Mouse (Mus musculus) midbrain, embryonic 14.5 days (tissue): ENCODE measurements around the gene Btbd17. TPM values are rescaled to one million over a fixed set of nuclear protein-coding genes. Genes with fewer than 3 reads are reported as not detected.

Source experiments
- ATAC-seq: fragments of 200-750 bp; cut with Nextera tagmentation; 2 replicates; pipeline ENCODE4 v1.8.0; 2017; ENCODE audit warnings: moderate number of reproducible peaks, moderate library complexity; ENCODE audit not compliant: low FRiP score, low TSS enrichment
- DNase-seq: peaks from one replicate; pipeline ENCODE4 v3.0.0-alpha.2; 2015
- H3K27ac ChIP-seq: fragments of 300-500 bp; sonication (generic); replicated peaks from 2 replicates; pipeline ENCODE4 v1.5.1; 2014; ENCODE audit warnings: mild to moderate bottlenecking, low read depth, low read length, moderate library complexity
- H3K27me3 ChIP-seq: fragments of 300-500 bp; sonication (generic); 2 replicates; pipeline ENCODE4 v1.6.1; 2014; ENCODE audit warnings: low read length, control low read depth, mixed read lengths; ENCODE audit not compliant: control insufficient read depth, insufficient read depth
- H3K36me3 ChIP-seq: fragments of 300-500 bp; sonication (generic); 2 replicates; pipeline ENCODE4 v1.6.1; 2014; ENCODE audit warnings: low read length, control low read depth; ENCODE audit not compliant: control insufficient read depth, insufficient read depth
- H3K4me1 ChIP-seq: fragments of 300-500 bp; sonication (generic); 2 replicates; pipeline ENCODE4 v1.6.1; 2014; ENCODE audit warnings: mild to moderate bottlenecking, antibody characterized with exemption, low read length, control low read depth; ENCODE audit not compliant: control insufficient read depth, insufficient read depth
- H3K4me2 ChIP-seq: fragments of 300-500 bp; sonication (generic); 2 replicates; pipeline ENCODE4 v1.6.1; 2014; ENCODE audit warnings: mild to moderate bottlenecking, low read length, moderate library complexity
- H3K4me3 ChIP-seq: fragments of 300-500 bp; sonication (generic); replicated peaks from 2 replicates; pipeline ENCODE4 v1.5.1; 2014; ENCODE audit warnings: low read depth, low read length
- H3K9ac ChIP-seq: fragments of 300-500 bp; sonication (generic); replicated peaks from 2 replicates; pipeline ENCODE4 v1.6.1; 2014; ENCODE audit warnings: mild to moderate bottlenecking, low read length, moderate library complexity
- H3K9me3 ChIP-seq: fragments of 300-500 bp; sonication (generic); 2 replicates; pipeline ENCODE4 v1.6.1; 2016; ENCODE audit warnings: low read length, control low read depth, mixed read lengths; ENCODE audit not compliant: control insufficient read depth
- WGBS: fragments of 180-500 bp; shearing (Covaris S2); extraction: QIAGEN DNeasy Blood & Tissue Kit; methylation state at CpG from one replicate; pipeline ENCODE4 v1.1.7; 2014; 5-methylcytosine and 5-hydroxymethylcytosine counted together
- polyA plus RNA-seq: library from polyadenylated mRNA; unstranded; fragments of >200 nt; fragmentation: Nextera tagmentation; extraction: Ambion mirVana; gene quantifications from 2 replicates; pipeline ENCODE4 v1.2.1, GENCODE M21; 2014

The Btbd17 gene
- polyA plus RNA-seq, 1 experiment from 2014 or later = 21.6 TPM

DNA sequence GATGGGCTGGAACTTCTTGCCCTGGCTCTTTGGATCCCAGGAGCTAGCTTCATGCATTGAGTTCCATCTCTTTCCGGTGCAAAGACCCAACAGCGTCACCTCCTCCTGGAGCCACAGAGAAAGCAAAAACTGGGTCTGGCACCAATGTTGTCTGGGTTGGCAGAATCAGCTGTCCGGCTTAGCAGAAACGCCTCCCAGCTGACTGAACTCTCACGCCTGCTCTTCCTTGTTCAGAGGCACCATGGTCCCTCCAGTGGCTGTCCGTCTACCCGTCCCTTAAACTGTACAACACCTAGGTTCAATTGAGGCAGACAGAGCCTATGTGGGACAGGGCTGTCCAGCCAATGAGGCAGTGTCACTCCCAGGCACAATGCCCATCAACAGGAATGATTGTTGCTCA, 1.4 kb upstream of the Btbd17 start:
- no peak for ATAC-seq
- Histone ChIP-seq H3K4me1 (peaks cover 42% of the 10 kb centered on the region), H3K9me3 (no peaks in the 10 kb centered on the region), H3K27me3 (no peaks in the 10 kb centered on the region), H3K9ac (no peak overlapping the region), H3K36me3 (no peaks in the 10 kb centered on the region), H3K4me2 (no peak overlapping the region), H3K27ac (peak overlapping the region; percentile 95; the same call in 1 of the 2 replicates), H3K4me3 (no peak overlapping the region)
- no peak for DNase-seq
- 86% methylated on average over 7 of the region's 7 CpGs for WGBS

- Histone ChIP-seq H3K4me1 (peaks cover 53% of the 10 kb centered on the region), H3K36me3 (no peaks in the 10 kb centered on the region), H3K27me3 (peaks cover 5% of the 10 kb centered on the region), H3K4me3 (peak overlapping the region; percentile 35), H3K4me2 (peak overlapping the region; percentile 94), H3K9ac (peak overlapping the region; percentile 41), H3K9me3 (no peaks in the 10 kb centered on the region), H3K27ac (peak overlapping the region; percentile 95)
- 1% methylated on average over 7 of the region's 7 CpGs for WGBS
- ATAC-seq (peak; percentile 80), DNase-seq (peak; percentile 90)
These were observed 456 bp downstream of the Btbd17 start for GRCm38 (mm10) chr11:114795231-114795746.

DNA sequence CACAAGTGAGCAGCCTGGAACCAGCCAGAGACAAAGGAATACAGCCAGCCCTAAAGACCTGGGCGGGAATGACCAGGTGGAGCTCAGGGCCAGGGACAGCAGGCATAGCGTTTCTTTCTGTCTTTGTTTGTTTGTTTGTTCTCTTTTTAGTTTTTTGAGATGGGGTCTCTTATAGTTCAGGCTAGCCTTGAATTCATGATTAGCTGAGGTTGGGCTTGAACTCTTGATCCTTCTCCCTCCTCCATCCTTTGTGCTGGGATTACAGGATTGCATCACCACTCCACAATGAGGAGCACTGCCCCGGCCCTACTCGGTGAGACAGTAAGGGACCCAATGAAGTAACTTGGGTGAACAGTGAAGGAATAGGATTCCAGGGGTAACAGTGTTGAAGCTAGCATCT, 1.1 kb downstream of the Btbd17 start:
- H3K9ac ChIP-seq = peak overlapping the region; percentile 41; the same call in 1 of the 2 replicates
- peaks cover 53% of the 10 kb centered on the region for H3K4me1 ChIP-seq
- peak overlapping the region; percentile 95 for H3K27ac ChIP-seq
- peaks cover 9% of the 10 kb centered on the region for H3K27me3 ChIP-seq
- ATAC-seq = peak; percentile 12
- H3K9me3 ChIP-seq = no peaks in the 10 kb centered on the region
- H3K4me3 ChIP-seq = peak overlapping the region; percentile 35
- WGBS = 10% methylated on average over 4 of the region's 4 CpGs
- H3K4me2 ChIP-seq = peak overlapping the region; percentile 94
- no peaks in the 10 kb centered on the region for H3K36me3 ChIP-seq
- no peak for DNase-seq

DNA sequence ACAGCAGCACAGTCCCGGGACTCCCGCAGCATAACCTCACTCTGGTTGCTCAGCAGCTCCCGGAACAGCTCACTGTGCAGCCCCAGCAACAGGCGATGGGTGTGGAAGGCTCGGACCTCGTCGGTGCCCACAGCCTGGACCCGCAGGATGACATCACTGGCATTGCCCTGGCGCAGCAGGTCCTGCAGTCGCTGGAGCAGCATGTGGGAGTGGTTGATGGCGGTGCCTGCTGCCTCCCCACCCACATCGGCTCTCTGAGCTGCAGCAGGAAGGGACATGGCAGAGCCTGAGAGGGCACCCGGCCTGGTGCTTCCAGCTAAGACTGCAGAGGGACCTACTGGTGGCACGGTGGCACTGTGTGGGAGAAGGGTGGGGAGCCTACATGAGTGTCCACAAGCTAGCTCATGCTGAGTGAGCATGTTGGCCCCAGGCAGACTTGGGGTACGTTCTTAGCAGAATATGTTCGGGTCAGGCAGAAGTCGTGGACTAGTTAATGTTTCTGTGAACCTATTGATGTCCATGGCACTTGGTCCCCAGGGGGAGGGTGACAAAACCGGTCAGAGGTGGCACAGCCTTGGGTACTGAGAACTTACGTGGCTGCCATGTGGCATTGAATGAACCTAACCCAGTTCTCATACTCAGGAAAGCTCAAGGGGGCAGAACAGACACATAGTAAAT, 1.7 kb downstream of the Btbd17 start:
- peak overlapping the region; percentile 95 for H3K27ac ChIP-seq
- peak overlapping the region; percentile 94 for H3K4me2 ChIP-seq
- peak overlapping the region; percentile 19 for H3K4me3 ChIP-seq
- ATAC-seq = no peak
- DNase-seq = no peak
- H3K27me3 ChIP-seq = peaks cover 9% of the 10 kb centered on the region
- no peaks in the 10 kb centered on the region for H3K9me3 ChIP-seq
- peaks cover 55% of the 10 kb centered on the region for H3K4me1 ChIP-seq
- peak overlapping the region; percentile 4; the same call in 1 of the 2 replicates for H3K9ac ChIP-seq
- no peaks in the 10 kb centered on the region for H3K36me3 ChIP-seq
- 45% methylated on average over 19 of the region's 19 CpGs for WGBS

GRCm38 (mm10) chr11:114792931-114793494, 2.7 kb downstream of the Btbd17 start:
- 0 out of 2 replicates have a peak overlapping the region, but pooled peaks have one; percentile 47 for H3K4me3 ChIP-seq
- peaks cover 9% of the 10 kb centered on the region for H3K27me3 ChIP-seq
- 0 out of 2 replicates have a peak overlapping the region, but pooled peaks have one; percentile 14 for H3K9ac ChIP-seq
- DNase-seq (no peak), ATAC-seq (no peak)
- 0 out of 2 replicates have a peak overlapping the region, but pooled peaks have one; percentile 37 for H3K27ac ChIP-seq
- peak overlapping the region; percentile 94 for H3K4me2 ChIP-seq
- H3K4me1 ChIP-seq = peaks cover 58% of the 10 kb centered on the region
- no peaks in the 10 kb centered on the region for H3K36me3 ChIP-seq
- no peaks in the 10 kb centered on the region for H3K9me3 ChIP-seq
- 48% methylated on average over 5 of the region's 5 CpGs for WGBS

DNA sequence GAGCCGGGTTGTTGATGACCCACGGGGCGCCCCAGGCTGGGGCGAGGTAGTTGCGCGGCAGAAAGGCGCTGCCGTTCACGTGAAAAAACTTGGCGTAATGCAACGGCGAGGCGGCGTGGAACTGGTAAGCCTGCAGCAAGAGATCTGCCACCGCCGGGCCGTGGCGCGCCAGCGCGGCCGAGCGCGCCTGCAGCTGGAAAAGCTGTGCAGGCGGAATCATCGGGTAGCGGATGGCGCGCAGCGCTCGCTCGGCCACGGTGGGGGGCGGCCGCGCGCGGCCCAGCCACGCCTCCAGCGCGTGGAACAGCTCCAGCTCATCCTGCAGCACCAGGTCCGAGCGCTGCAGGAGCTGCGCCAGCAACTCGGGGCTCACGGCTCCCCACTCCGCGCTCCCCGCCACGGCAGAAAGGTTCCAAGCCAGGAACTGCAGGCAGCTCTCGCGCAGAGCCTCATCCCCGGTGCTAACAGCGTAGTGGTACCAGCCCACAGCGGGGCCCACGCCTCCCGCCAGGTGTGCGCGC, 3.8 kb downstream of the Btbd17 start:
- H3K4me1 ChIP-seq = peaks cover 54% of the 10 kb centered on the region
- ATAC-seq = no peak
- peak overlapping the region; percentile 47 for H3K4me3 ChIP-seq
- H3K9ac ChIP-seq = peak overlapping the region; percentile 61
- DNase-seq = peak; percentile 85
- H3K27me3 ChIP-seq = peaks cover 14% of the 10 kb centered on the region
- H3K36me3 ChIP-seq = no peaks in the 10 kb centered on the region
- H3K9me3 ChIP-seq = no peaks in the 10 kb centered on the region
- 1% methylated on average over 59 of the region's 59 CpGs for WGBS
- H3K4me2 ChIP-seq = peak overlapping the region; percentile 94
- peak overlapping the region; percentile 70 for H3K27ac ChIP-seq

GRCm38 (mm10) chr11:114791351-114791889, 4.3 kb downstream of the Btbd17 start:
- Histone ChIP-seq H3K4me2 (peak overlapping the region; percentile 94), H3K27ac (peak overlapping the region; percentile 70), H3K9ac (peak overlapping the region; percentile 61), H3K9me3 (no peaks in the 10 kb centered on the region), H3K27me3 (peaks cover 17% of the 10 kb centered on the region), H3K36me3 (no peaks in the 10 kb centered on the region), H3K4me1 (peaks cover 49% of the 10 kb centered on the region), H3K4me3 (peak overlapping the region; percentile 47)
- WGBS = 7% methylated on average over 50 of the region's 50 CpGs
- DNase-seq = peak; percentile 67
- no peak for ATAC-seq

DNA sequence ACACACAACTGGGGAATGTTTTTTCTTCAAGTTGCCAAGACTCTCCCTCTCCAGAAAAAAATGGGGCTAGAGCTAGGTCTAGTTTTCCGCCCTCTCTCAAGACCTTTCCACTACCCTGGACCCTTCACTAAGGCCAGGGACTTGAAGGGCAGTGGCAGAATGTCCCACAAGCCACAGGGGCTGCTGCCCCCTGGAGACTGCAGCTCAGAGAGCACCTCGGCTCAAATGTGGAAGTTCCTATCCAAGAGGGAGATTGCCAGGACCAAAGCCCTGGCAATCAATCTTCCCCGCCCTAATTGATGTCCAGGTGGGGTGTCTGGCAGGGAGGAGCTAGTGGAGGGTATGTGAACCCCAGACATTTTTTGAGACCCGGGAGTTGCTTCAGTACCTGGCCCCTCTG, 4.9 kb downstream of the Btbd17 start:
- 48% methylated on average over 4 of the region's 4 CpGs for WGBS
- Histone ChIP-seq H3K9me3 (no peaks in the 10 kb centered on the region), H3K27me3 (peaks cover 20% of the 10 kb centered on the region), H3K4me3 (peak overlapping the region; percentile 47), H3K36me3 (no peaks in the 10 kb centered on the region), H3K9ac (peak overlapping the region; percentile 61; the same call in 1 of the 2 replicates), H3K4me1 (peaks cover 43% of the 10 kb centered on the region), H3K4me2 (peak overlapping the region; percentile 94), H3K27ac (no peak overlapping the region)
- ATAC-seq = no peak
- DNase-seq = no peak
